Mouse (Mus musculus) liver, embryonic 15.5 days (tissue): ENCODE results near the gene Uaca. TPM values are rescaled to one million over a fixed set of nuclear protein-coding genes. Genes with fewer than 3 reads are reported as not detected.

ENCODE experiments used
- ATAC-seq: fragments of 200-750 bp; cut with Nextera tagmentation; 2 replicates; pipeline ENCODE4 v1.8.0; 2017; ENCODE audit warnings: moderate number of reproducible peaks, mild to moderate bottlenecking, moderate library complexity; ENCODE audit not compliant: insufficient read depth
- H3K27ac ChIP-seq: fragments of 300-500 bp; sonication (generic); replicated peaks from 2 replicates; pipeline ENCODE4 v1.5.1; 2015; ENCODE audit warnings: mild to moderate bottlenecking, inconsistent platforms
- H3K27me3 ChIP-seq: fragments of 300-500 bp; sonication (generic); 2 replicates; pipeline ENCODE4 v1.6.1; 2015; ENCODE audit warnings: mild to moderate bottlenecking, inconsistent platforms
- H3K36me3 ChIP-seq: fragments of 300-500 bp; sonication (generic); replicated peaks from 2 replicates; pipeline ENCODE4 v1.6.1; 2015; ENCODE audit warnings: moderate library complexity, mild to moderate bottlenecking, inconsistent platforms
- H3K4me1 ChIP-seq: fragments of 300-500 bp; sonication (generic); replicated peaks from 2 replicates; pipeline ENCODE4 v1.6.1; 2015; ENCODE audit warnings: inconsistent platforms
- H3K4me2 ChIP-seq: fragments of 300-500 bp; sonication (generic); 2 replicates; pipeline ENCODE4 v1.6.1; 2015; ENCODE audit warnings: moderate library complexity, mild to moderate bottlenecking, inconsistent platforms
- H3K4me3 ChIP-seq: fragments of 300-500 bp; sonication (generic); replicated peaks from 2 replicates; pipeline ENCODE4 v1.5.1; 2015; ENCODE audit warnings: mild to moderate bottlenecking, inconsistent platforms
- H3K9ac ChIP-seq: fragments of 300-500 bp; sonication (generic); 2 replicates; pipeline ENCODE4 v1.6.1; 2015; ENCODE audit warnings: moderate library complexity, mild to moderate bottlenecking, inconsistent platforms
- H3K9me3 ChIP-seq: fragments of 300-500 bp; sonication (generic); replicated peaks from 2 replicates; pipeline ENCODE4 v1.6.1; 2016; ENCODE audit warnings: inconsistent platforms
- WGBS: fragments of 180-500 bp; shearing (Covaris S2); methylation state at CpG from one replicate; pipeline ENCODE4 v1.1.7; 2015; ENCODE audit warnings: mixed read lengths; ENCODE audit not compliant: insufficient replicate concordance; 5-methylcytosine and 5-hydroxymethylcytosine counted together
- polyA plus RNA-seq: library from polyadenylated mRNA; unstranded; fragments of >200 nt; fragmentation: Nextera tagmentation; extraction: Ambion mirVana; gene quantifications from 2 replicates; pipeline ENCODE4 v1.2.1, GENCODE M21; 2015

Gene Uaca
- polyA plus RNA-seq, 1 experiment from 2014 or later: 2.6 TPM

GRCm38 (mm10) chr9:60920673-60921062 lies 126.3 kb downstream of the Uaca start:
- H3K27me3 ChIP-seq: no peaks in the 10 kb centered on the region; the same call in 1 of the 2 replicates
- ATAC-seq: no peak
- no peak overlapping the region for H3K4me3 ChIP-seq
- no peak overlapping the region for H3K4me2 ChIP-seq
- no peak overlapping the region for H3K9ac ChIP-seq
- H3K27ac ChIP-seq: no peak overlapping the region
- no peaks in the 10 kb centered on the region for H3K36me3 ChIP-seq
- no peaks in the 10 kb centered on the region for H3K9me3 ChIP-seq
- no peaks in the 10 kb centered on the region for H3K4me1 ChIP-seq
- 51% methylated on average over 10 of the region's 10 CpGs for WGBS

GRCm38 (mm10) chr9:60921287-60921686 lies 126.9 kb downstream of the Uaca start:
- H3K27ac ChIP-seq: no peak overlapping the region
- H3K27me3 ChIP-seq: no peaks in the 10 kb centered on the region; the same call in 1 of the 2 replicates
- no peaks in the 10 kb centered on the region for H3K4me1 ChIP-seq
- 57% methylated on average over 4 of the region's 4 CpGs for WGBS
- no peak for ATAC-seq
- no peak overlapping the region for H3K4me2 ChIP-seq
- H3K36me3 ChIP-seq: no peaks in the 10 kb centered on the region
- H3K9me3 ChIP-seq: no peaks in the 10 kb centered on the region
- H3K4me3 ChIP-seq: no peak overlapping the region
- H3K9ac ChIP-seq: no peak overlapping the region

DNA sequence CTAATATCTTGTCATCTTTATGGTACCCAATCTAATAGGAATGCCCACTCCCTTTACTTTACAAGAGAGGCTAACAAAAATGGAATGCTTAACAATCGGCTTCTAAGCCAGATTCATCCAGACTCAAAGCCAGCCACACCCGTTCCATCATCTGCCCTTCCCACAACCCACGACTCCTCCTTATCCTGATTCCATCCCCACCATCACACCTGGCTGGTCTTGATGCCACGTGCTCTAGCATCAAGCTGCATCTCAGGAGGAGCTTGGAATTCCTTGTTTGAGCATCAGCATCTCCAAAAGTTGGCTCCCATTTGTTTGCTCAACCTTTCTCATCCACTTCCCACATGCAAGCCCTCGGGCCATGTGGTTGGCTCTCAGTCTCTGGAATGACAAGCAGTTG lies 127.5 kb downstream of the Uaca start:
- Histone ChIP-seq H3K4me2 (no peak overlapping the region), H3K27me3 (no peaks in the 10 kb centered on the region; the same call in 1 of the 2 replicates), H3K36me3 (no peaks in the 10 kb centered on the region), H3K9me3 (no peaks in the 10 kb centered on the region), H3K4me1 (no peaks in the 10 kb centered on the region), H3K27ac (no peak overlapping the region), H3K9ac (no peak overlapping the region), H3K4me3 (no peak overlapping the region)
- no peak for ATAC-seq
- 57% methylated on average over 5 of the region's 5 CpGs for WGBS

GRCm38 (mm10) chr9:60926301-60926700 lies 132.0 kb downstream of the Uaca start:
- Histone ChIP-seq H3K4me3 (no peak overlapping the region), H3K4me2 (no peak overlapping the region), H3K27me3 (no peaks in the 10 kb centered on the region), H3K9ac (no peak overlapping the region), H3K4me1 (no peaks in the 10 kb centered on the region), H3K36me3 (no peaks in the 10 kb centered on the region), H3K9me3 (no peaks in the 10 kb centered on the region), H3K27ac (no peak overlapping the region)
- no peak for ATAC-seq
- 68% methylated on average over 9 of the region's 9 CpGs for WGBS

DNA sequence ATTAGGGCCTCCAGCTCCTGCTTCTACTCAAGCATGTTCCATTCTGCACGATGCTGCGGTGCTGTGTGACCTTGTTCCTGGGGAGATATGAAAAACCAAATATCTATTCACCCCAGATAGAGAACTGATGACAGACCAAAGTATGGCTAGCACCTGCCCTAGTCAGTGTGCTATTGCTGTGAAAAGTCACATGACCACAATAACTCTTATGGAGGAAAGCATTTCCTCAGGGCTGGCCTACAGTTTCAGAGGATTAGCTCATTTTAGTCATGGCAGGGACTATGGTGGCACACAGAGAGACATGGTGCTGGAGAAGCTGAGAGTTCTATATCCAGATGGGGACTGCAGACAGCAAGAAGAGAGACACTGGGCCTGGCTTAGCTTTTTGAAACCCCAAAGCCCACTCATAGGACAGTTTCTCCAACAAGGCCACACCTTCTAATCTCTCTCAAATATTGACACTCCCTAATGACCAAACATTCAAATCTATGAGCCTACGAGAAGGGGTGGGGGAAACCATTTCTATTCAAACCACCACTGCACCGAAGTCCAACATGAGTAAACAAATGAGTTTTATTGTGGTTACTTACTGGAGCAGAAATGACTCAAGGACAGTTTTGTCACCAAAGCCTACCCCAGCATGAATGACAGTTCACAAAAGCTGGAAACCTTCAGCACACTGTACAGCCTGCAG lies 135.1 kb downstream of the Uaca start:
- no peak for ATAC-seq
- H3K9ac ChIP-seq: no peak overlapping the region
- no peaks in the 10 kb centered on the region for H3K27me3 ChIP-seq
- H3K27ac ChIP-seq: no peak overlapping the region
- no peaks in the 10 kb centered on the region for H3K36me3 ChIP-seq
- no peak overlapping the region for H3K4me2 ChIP-seq
- no peaks in the 10 kb centered on the region for H3K4me1 ChIP-seq
- 75% methylated on average over 4 of the region's 4 CpGs for WGBS
- no peak overlapping the region for H3K4me3 ChIP-seq
- no peaks in the 10 kb centered on the region for H3K9me3 ChIP-seq

Other genes starting within 250 kb of the Uaca start
- gene Lrrc49, start 106.4 kb upstream of the Uaca start, polyA plus RNA-seq: 0.56 and 0.85 TPM in 2 replicates
- 0.06 and 0.08 TPM in 2 replicates for gene Larp6, start 81.6 kb upstream of the Uaca start, polyA plus RNA-seq